Mouse (Mus musculus): Measurements from ENCODE around the gene Tspan1. TPM values are rescaled to one million over a fixed set of nuclear protein-coding genes. Genes with fewer than 3 reads are reported as not detected.
A peak's percentile ranks its signal among the peaks of the same experiment; 100 is the strongest.

Tspan1 gene
- 0.22 TPM in 1 of 2 replicates, not detected in the other for polyA plus RNA-seq (2016; fragmentation: Nextera tagmentation; extraction: Ambion mirVana)

GRCm38 (mm10) chr4:116167404-116167803, at the start of gene Tspan1:
Tspan1 (minus strand) TSS chr4:116167601.
- H3K27ac ChIP-seq = no peak within 1 kb of the TSS
- 32% methylated on average over 7 of the region's 7 CpGs for WGBS
- no peak within 1 kb of the TSS for H3K4me3 ChIP-seq (replicated peaks)

GRCm38 (mm10) chr4:116217046-116217445, 49.6 kb upstream of the Tspan1 start:
- H3K27ac ChIP-seq = no peak overlapping the region
- no peaks in the 10 kb centered on the region for H3K36me3 ChIP-seq (replicated peaks)
- no peaks in the 10 kb centered on the region for H3K27me3 ChIP-seq
- WGBS = 61% methylated on average over 2 of the region's 2 CpGs
- peaks cover 9% of the 10 kb centered on the region for H3K4me1 ChIP-seq
- no peaks in the 10 kb centered on the region for H3K9me3 ChIP-seq
- no peak overlapping the region for H3K4me2 ChIP-seq
- no peak overlapping the region for H3K4me3 ChIP-seq (replicated peaks)
- no peak for ATAC-seq (ENCODE audit: low FRiP score)
- no peak overlapping the region for H3K9ac ChIP-seq

More at GRCm38 (mm10) chr4:116167404-116167803, at the start of gene Tspan1:
- Histone ChIP-seq H3K4me2 (no peak within 1 kb of the TSS), H3K36me3 (replicated peaks) (no peaks in the 10 kb centered on the region), H3K4me1 (no peaks in the 10 kb centered on the region), H3K9ac (no peak within 1 kb of the TSS), H3K27me3 (no peaks in the 10 kb centered on the region), H3K9me3 (no peaks in the 10 kb centered on the region)
- ATAC-seq (ENCODE audit: low FRiP score) = no peak

DNA sequence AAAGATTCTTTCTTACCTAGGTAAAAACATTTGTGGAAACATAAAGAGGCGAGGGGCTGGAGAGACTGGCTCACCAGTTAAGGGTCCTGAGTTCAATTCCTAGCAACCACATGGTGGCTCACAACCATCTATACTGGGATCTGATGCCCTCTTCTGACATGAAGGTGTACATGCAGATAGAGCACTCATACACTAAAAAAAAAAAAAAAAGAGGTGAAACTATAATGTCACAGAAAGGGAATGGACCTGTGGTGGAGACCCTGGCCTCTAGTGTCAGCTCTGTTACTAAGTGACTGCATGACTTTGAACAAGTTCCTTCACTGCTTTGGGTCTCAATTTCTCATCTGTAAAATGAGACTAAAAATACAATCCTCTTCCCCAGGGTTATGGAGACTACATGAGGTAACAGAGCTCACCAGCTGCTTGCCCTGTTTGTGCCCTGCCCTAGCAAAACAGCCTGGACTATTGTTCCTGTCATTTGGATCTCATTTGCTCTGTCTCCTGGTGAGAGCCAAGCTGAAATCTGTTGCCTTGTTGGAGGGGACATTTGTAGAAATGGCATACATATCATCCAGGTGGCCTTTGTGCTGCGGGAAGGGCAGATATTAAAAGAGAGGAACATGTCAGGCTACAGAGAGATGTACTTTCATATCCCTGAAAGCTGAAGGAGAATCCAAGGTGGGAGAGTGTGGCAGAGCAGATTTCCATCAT, 48.6 kb upstream of the Tspan1 start:
- H3K27me3 ChIP-seq = no peaks in the 10 kb centered on the region
- no peak overlapping the region for H3K9ac ChIP-seq
- H3K27ac ChIP-seq = 0 out of 2 replicates have a peak overlapping the region, but pooled peaks have one; percentile 25
- no peak overlapping the region for H3K4me3 ChIP-seq (replicated peaks)
- H3K9me3 ChIP-seq = no peaks in the 10 kb centered on the region
- 90% methylated on average over 2 of the region's 2 CpGs for WGBS
- H3K4me1 ChIP-seq = peaks cover 9% of the 10 kb centered on the region
- no peak for ATAC-seq (ENCODE audit: low FRiP score)
- no peak overlapping the region for H3K4me2 ChIP-seq
- no peaks in the 10 kb centered on the region for H3K36me3 ChIP-seq (replicated peaks)

GRCm38 (mm10) chr4:116208891-116209290, 41.5 kb upstream of the Tspan1 start:
- H3K4me2 ChIP-seq = no peak overlapping the region
- H3K27ac ChIP-seq = no peak overlapping the region

GRCm38 (mm10) chr4:116206531-116206930, 39.1 kb upstream of the Tspan1 start:
- Histone ChIP-seq H3K4me1 (no peaks in the 10 kb centered on the region), H3K9ac (no peak overlapping the region), H3K4me2 (no peak overlapping the region), H3K36me3 (replicated peaks) (no peaks in the 10 kb centered on the region), H3K4me3 (replicated peaks) (no peak overlapping the region), H3K27ac (no peak overlapping the region), H3K9me3 (no peaks in the 10 kb centered on the region), H3K27me3 (no peaks in the 10 kb centered on the region)
- 91% methylated on average over 4 of the region's 4 CpGs for WGBS
- ATAC-seq (ENCODE audit: low FRiP score) = no peak

More at GRCm38 (mm10) chr4:116208891-116209290, 41.5 kb upstream of the Tspan1 start:
- H3K9ac ChIP-seq = no peak overlapping the region
- no peaks in the 10 kb centered on the region for H3K9me3 ChIP-seq
- no peaks in the 10 kb centered on the region for H3K4me1 ChIP-seq
- WGBS = 82% methylated on average over 1 of the region's 1 CpGs
- no peaks in the 10 kb centered on the region for H3K36me3 ChIP-seq (replicated peaks)
- no peaks in the 10 kb centered on the region for H3K27me3 ChIP-seq
- H3K4me3 ChIP-seq (replicated peaks) = no peak overlapping the region
- no peak for ATAC-seq (ENCODE audit: low FRiP score)

DNA sequence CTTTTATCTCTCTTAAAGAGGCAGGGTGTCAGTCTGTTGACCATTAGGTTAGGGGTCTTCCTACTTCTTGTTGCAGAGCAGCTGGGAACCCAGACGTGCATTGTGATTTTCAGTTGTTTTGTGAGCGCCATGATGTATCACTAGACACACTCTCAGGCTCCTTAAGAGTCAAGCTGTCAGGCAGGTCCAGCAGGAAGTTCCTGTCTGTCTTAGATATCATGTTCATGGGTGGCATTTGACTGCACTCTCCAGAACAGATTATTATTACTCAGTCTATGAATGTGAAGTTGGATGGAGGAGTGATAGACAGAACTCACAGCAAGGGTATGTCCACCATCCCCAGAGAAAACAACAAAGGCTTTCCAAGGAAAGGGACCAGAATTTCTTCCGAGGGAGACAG, 37.0 kb upstream of the Tspan1 start:
- no peak for ATAC-seq (ENCODE audit: low FRiP score)
- 86% methylated on average over 3 of the region's 3 CpGs for WGBS
- H3K27me3 ChIP-seq = no peaks in the 10 kb centered on the region
- no peak overlapping the region for H3K9ac ChIP-seq
- H3K27ac ChIP-seq = no peak overlapping the region
- H3K36me3 ChIP-seq (replicated peaks) = no peaks in the 10 kb centered on the region
- no peak overlapping the region for H3K4me3 ChIP-seq (replicated peaks)
- H3K4me2 ChIP-seq = no peak overlapping the region
- no peaks in the 10 kb centered on the region for H3K9me3 ChIP-seq
- H3K4me1 ChIP-seq = no peaks in the 10 kb centered on the region

- no peak overlapping the region for H3K9ac ChIP-seq
- H3K27ac ChIP-seq = no peak overlapping the region
- WGBS = 79% methylated on average over 2 of the region's 2 CpGs
- H3K9me3 ChIP-seq = no peaks in the 10 kb centered on the region
- H3K27me3 ChIP-seq = no peaks in the 10 kb centered on the region
- H3K4me3 ChIP-seq (replicated peaks) = no peak overlapping the region
- ATAC-seq (ENCODE audit: low FRiP score) = no peak
- H3K36me3 ChIP-seq (replicated peaks) = no peaks in the 10 kb centered on the region
- H3K4me2 ChIP-seq = no peak overlapping the region
- peaks cover 3% of the 10 kb centered on the region; the same call in 1 of the 2 replicates for H3K4me1 ChIP-seq
Observed at GRCm38 (mm10) chr4:116198422-116198821, 31.0 kb upstream of the Tspan1 start.

- 70% methylated on average over 9 of the region's 9 CpGs for WGBS
- H3K4me3 ChIP-seq (replicated peaks) = no peak overlapping the region
- no peak overlapping the region for H3K27ac ChIP-seq
- peaks cover 3% of the 10 kb centered on the region; the same call in 1 of the 2 replicates for H3K4me1 ChIP-seq
- no peak overlapping the region for H3K4me2 ChIP-seq
- no peaks in the 10 kb centered on the region for H3K27me3 ChIP-seq
- H3K36me3 ChIP-seq (replicated peaks) = no peaks in the 10 kb centered on the region
- H3K9ac ChIP-seq = no peak overlapping the region
- no peaks in the 10 kb centered on the region for H3K9me3 ChIP-seq
- ATAC-seq (ENCODE audit: low FRiP score) = no peak
Observed at GRCm38 (mm10) chr4:116193583-116194383, 26.4 kb upstream of the Tspan1 start.

DNA sequence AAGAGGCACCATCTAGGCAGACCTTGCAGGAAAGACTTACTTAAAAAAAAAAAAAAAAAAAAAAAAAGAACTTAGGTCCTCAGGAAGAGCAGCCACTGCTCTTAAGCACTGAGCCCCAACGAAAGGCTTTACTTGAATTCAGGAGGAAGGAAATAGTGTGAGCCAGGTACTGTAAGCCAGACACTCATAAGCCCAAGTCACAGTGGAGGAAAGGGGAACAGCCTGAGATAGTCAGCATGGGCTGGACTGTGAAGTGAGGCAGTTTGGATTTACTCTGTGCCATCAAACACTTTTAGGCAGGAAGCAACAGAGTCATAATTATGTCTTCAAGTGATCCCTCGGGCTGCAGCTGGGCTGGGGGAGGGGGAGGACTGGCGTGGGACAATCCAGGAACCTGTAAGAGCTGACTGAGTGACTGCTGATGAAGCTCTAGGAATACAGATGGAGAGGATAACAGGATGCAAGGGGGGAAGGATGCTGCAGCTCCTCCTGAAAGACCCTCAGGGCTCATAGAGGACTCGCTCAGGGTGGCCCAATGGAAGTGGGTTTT, 25.0 kb upstream of the Tspan1 start:
- Histone ChIP-seq H3K9ac (no peak overlapping the region), H3K4me1 (peaks cover 3% of the 10 kb centered on the region; the same call in 1 of the 2 replicates), H3K4me3 (replicated peaks) (no peak overlapping the region), H3K36me3 (replicated peaks) (no peaks in the 10 kb centered on the region), H3K9me3 (no peaks in the 10 kb centered on the region), H3K27ac (no peak overlapping the region), H3K27me3 (no peaks in the 10 kb centered on the region), H3K4me2 (no peak overlapping the region)
- 62% methylated on average over 4 of the region's 4 CpGs for WGBS
- no peak for ATAC-seq (ENCODE audit: low FRiP score)

GRCm38 (mm10) chr4:116185083-116185482, 17.7 kb upstream of the Tspan1 start:
- Histone ChIP-seq H3K36me3 (replicated peaks) (no peaks in the 10 kb centered on the region), H3K9ac (no peak overlapping the region), H3K4me2 (no peak overlapping the region), H3K4me3 (replicated peaks) (no peak overlapping the region), H3K27ac (no peak overlapping the region), H3K4me1 (peaks cover 6% of the 10 kb centered on the region), H3K27me3 (0 out of 2 replicates have a peak, but pooled peaks cover 4% of the 10 kb centered on the region), H3K9me3 (no peaks in the 10 kb centered on the region)
- no peak for ATAC-seq (ENCODE audit: low FRiP score)
- WGBS = 93% methylated on average over 4 of the region's 4 CpGs

- H3K36me3 ChIP-seq (replicated peaks) = no peaks in the 10 kb centered on the region
- no peaks in the 10 kb centered on the region for H3K9me3 ChIP-seq
- H3K27ac ChIP-seq = no peak overlapping the region
- peaks cover 6% of the 10 kb centered on the region for H3K4me1 ChIP-seq
- no peak for ATAC-seq (ENCODE audit: low FRiP score)
- WGBS = 5% methylated on average over 12 of the region's 12 CpGs
- no peak overlapping the region for H3K9ac ChIP-seq
- 0 out of 2 replicates have a peak overlapping the region, but pooled peaks have one; percentile 10 for H3K4me3 ChIP-seq (replicated peaks)
- 0 out of 2 replicates have a peak, but pooled peaks cover 4% of the 10 kb centered on the region for H3K27me3 ChIP-seq
- peak overlapping the region; percentile 41 for H3K4me2 ChIP-seq
Observed at GRCm38 (mm10) chr4:116182745-116183144, 15.3 kb upstream of the Tspan1 start.

GRCm38 (mm10) chr4:116182079-116182478, 14.7 kb upstream of the Tspan1 start:
- no peak for ATAC-seq (ENCODE audit: low FRiP score)
- WGBS = 32% methylated on average over 3 of the region's 3 CpGs
- no peak overlapping the region for H3K4me3 ChIP-seq (replicated peaks)

More at GRCm38 (mm10) chr4:116182079-116182478, 14.7 kb upstream of the Tspan1 start:
- Histone ChIP-seq H3K9ac (no peak overlapping the region), H3K4me1 (peaks cover 8% of the 10 kb centered on the region), H3K36me3 (replicated peaks) (no peaks in the 10 kb centered on the region), H3K27ac (no peak overlapping the region), H3K27me3 (0 out of 2 replicates have a peak, but pooled peaks cover 4% of the 10 kb centered on the region), H3K9me3 (no peaks in the 10 kb centered on the region), H3K4me2 (no peak overlapping the region)
